ENCODE assay signal across 8 mouse cellular contexts in genomic region chr14:60682361-60683023, GRCm38 (mm10). TPM values are rescaled to one million over a fixed set of nuclear protein-coding genes. Genes with fewer than 3 reads are reported as not detected.
DNase-seq lines count a peak whose midpoint lies in the region; ATAC-seq lines count a peak whose summit lies in the region.

No protein-coding gene starts in this region.

- ATAC-seq in megakaryocyte-erythroid progenitor cell, adult 5-6 weeks (replicated peaks; ENCODE audit: low FRiP score, low TSS enrichment, poor library complexity, severe bottlenecking) = 0 out of 2 replicates have a peak, but pooled peaks have one; percentile 10

- DNase-seq in left cerebral cortex, postnatal 10 days (ENCODE audit: extremely low spot score in 1 of 2, low spot score in 2 of 2) = peak; percentile 35 to 74
- DNase-seq in left cerebral cortex, adult 9 months (ENCODE audit: low spot score in 2 of 2) = no peak
- peak; percentile 91 for DNase-seq in adrenal gland, postnatal 25 days
- DNase-seq in gastrocnemius, adult 18-20 months (ENCODE audit: low spot score) = peak; percentile 46
- DNase-seq in kidney, adult 18-20 months = peak; percentile 91
- no peak for DNase-seq in thymus, postnatal 25 days
- DNase-seq in urinary bladder, postnatal 10 days (ENCODE audit: low spot score) = no peak

- intact Hi-C loops in left cerebral cortex, postnatal 10 days (cut with DNase I) = loop anchor here (5.0 kb wide), 1 partner anchor 45 kb away; no protein-coding TSS in a partner anchor

RNA-seq across cellular contexts. Expression of gene Spata13, which starts 48.7 kb away (rescaled TPM):
- 10 to 100 TPM; 15.8 to 18.9 TPM for total RNA-seq in left cerebral cortex, postnatal 10 days (2021)
- total RNA-seq in adrenal gland, postnatal 25 days (2021) = 181 and 215 TPM in 2 replicates
- 1 to 10 TPM; 1.6 to 2.1 TPM for total RNA-seq in gastrocnemius, adult 18-20 months (2021)
- 1.7 and 2.7 TPM in 2 replicates for total RNA-seq in megakaryocyte-erythroid progenitor cell, adult 5-6 weeks (2014; fragmentation: Nextera tagmentation)
- total RNA-seq in megakaryocyte-erythroid progenitor cell, adult 5-6 weeks (2017) = 3.0 and 3.4 TPM in 2 replicates

Comparison
In these comparisons a context has a peak if more than half of its experiments do, and no peak if none do; other contexts are left out.
1. DNase-seq: peak in left cerebral cortex, postnatal 10 days (2 of 2), adrenal gland, postnatal 25 days (single experiment), gastrocnemius, adult 18-20 months (single experiment) and kidney, adult 18-20 months (single experiment); none in left cerebral cortex, adult 9 months (0 of 2), thymus, postnatal 25 days (single experiment) and urinary bladder, postnatal 10 days (single experiment).